Mouse (Mus musculus) forebrain, embryonic 16.5 days (tissue): ENCODE results near the gene Zfp991. TPM values are rescaled to one million over a fixed set of nuclear protein-coding genes. Genes with fewer than 3 reads are reported as not detected.

ENCODE experiments used
- polyA plus RNA-seq: library from polyadenylated mRNA; unstranded; fragments of >200 nt; fragmentation: Nextera tagmentation; extraction: Ambion mirVana; gene quantifications from 2 replicates; pipeline ENCODE4 v1.2.1, GENCODE M21; 2015

The Zfp991 gene
- polyA plus RNA-seq, 1 experiment from 2014 or later, result 4.1 TPM

Other genes with a start within 250 kb of the Zfp991 start
- gene Gm21411, start 222.4 kb upstream of the Zfp991 start, polyA plus RNA-seq, result not detected in 2 replicates
- not detected in 2 replicates for gene Zfp989, start 160.1 kb upstream of the Zfp991 start, polyA plus RNA-seq
- not detected in 2 replicates for gene Rex2, start 110.2 kb upstream of the Zfp991 start, polyA plus RNA-seq
- 0.11 TPM in 1 of 2 replicates, not detected in the other for gene Zfp988, start 173.6 kb downstream of the Zfp991 start, polyA plus RNA-seq
- not detected in 2 replicates for gene Zfp978, start 229.3 kb downstream of the Zfp991 start, polyA plus RNA-seq